Mouse (Mus musculus) ES-Bruce4 (cell line): ENCODE data around the gene Tctex1d4. TPM values are rescaled to one million over a fixed set of nuclear protein-coding genes. Genes with fewer than 3 reads are reported as not detected.
A peak's percentile ranks its signal among the peaks of the same experiment; 100 is the strongest.

Source experiments
- H3K27ac ChIP-seq: 2 replicates; pipeline ENCODE4 v1.5.1; 2012; ENCODE audit warnings: low read length, inconsistent platforms; ENCODE audit not compliant: insufficient read depth
- H3K27me3 ChIP-seq: 2 replicates; pipeline ENCODE4 v1.6.1; 2012; ENCODE audit warnings: mild to moderate bottlenecking, low read length, inconsistent platforms; ENCODE audit not compliant: control insufficient read depth, poor library complexity, insufficient read depth, severe bottlenecking
- H3K36me3 ChIP-seq: 2 replicates; pipeline ENCODE4 v1.6.1; 2012; ENCODE audit warnings: inconsistent platforms, mild to moderate bottlenecking, low read length, moderate library complexity; ENCODE audit not compliant: control insufficient read depth, poor library complexity, insufficient read depth, severe bottlenecking
- H3K4me1 ChIP-seq: one replicate; pipeline ENCODE4 v1.8.1; 2011; ENCODE audit warnings: low read length; ENCODE audit not compliant: control insufficient read depth, insufficient read depth
- H3K4me3 ChIP-seq: 2 replicates; pipeline ENCODE4 v1.5.1; 2011; ENCODE audit warnings: low read depth, mild to moderate bottlenecking, low read length
- H3K9ac ChIP-seq: 2 replicates; pipeline ENCODE4 v1.6.1; 2012; ENCODE audit warnings: low read depth, mild to moderate bottlenecking, inconsistent platforms; ENCODE audit not compliant: poor library complexity, severe bottlenecking
- H3K9me3 ChIP-seq: replicated peaks from 2 replicates; pipeline ENCODE4 v1.6.1; 2012; ENCODE audit warnings: mild to moderate bottlenecking, low read length, inconsistent platforms; ENCODE audit not compliant: control insufficient read depth, poor library complexity, insufficient read depth, severe bottlenecking
- CTCF ChIP-seq: IDR thresholded peaks from one replicate; pipeline ENCODE4 v1.8.1; 2011; ENCODE audit warnings: low read depth, low read length
- EP300 ChIP-seq: IDR thresholded peaks from 2 replicates; pipeline ENCODE4 v1.6.1; 2011; ENCODE audit warnings: low read depth, low read length; ENCODE audit not compliant: insufficient read depth
- POLR2A ChIP-seq: IDR thresholded peaks from one replicate; pipeline ENCODE4 v1.8.1; 2011; ENCODE audit warnings: low read length; ENCODE audit not compliant: insufficient read depth
- polyA plus RNA-seq: library from polyadenylated mRNA; stranded (reverse); fragments of >200 nt; gene quantifications from 2 replicates; pipeline ENCODE4 v1.2.4, GENCODE M21; 2011; ENCODE audit warnings: low read depth; ENCODE audit not compliant: missing spikeins, insufficient read depth, insufficient read length

Tctex1d4 gene
- polyA plus RNA-seq, 1 experiment, result not detected

GRCm38 (mm10) chr4:117125910-117126674 is 502 bp upstream of the Tctex1d4 start:
- Histone ChIP-seq H3K27me3 (no peaks in the 10 kb centered on the region), H3K27ac (peak overlapping the region; percentile 95), H3K9ac (peak overlapping the region; percentile 93), H3K4me1 (peaks cover 10% of the 10 kb centered on the region), H3K36me3 (no peaks in the 10 kb centered on the region; the same call in 1 of the 2 replicates), H3K4me3 (no peak overlapping the region), H3K9me3 (no peaks in the 10 kb centered on the region)
- no peak for TF ChIP-seq POLR2A
- TF ChIP-seq EP300, result peak; percentile 90
- TF ChIP-seq CTCF, result no peak

GRCm38 (mm10) chr4:117127991-117128686 is 1.5 kb downstream of the Tctex1d4 start:
- Histone ChIP-seq H3K4me3 (peak overlapping the region; percentile 11), H3K27ac (peak overlapping the region; percentile 8; the same call in 1 of the 2 replicates), H3K9me3 (no peaks in the 10 kb centered on the region), H3K36me3 (no peaks in the 10 kb centered on the region; the same call in 1 of the 2 replicates), H3K9ac (peak overlapping the region; percentile 55), H3K4me1 (peaks cover 8% of the 10 kb centered on the region), H3K27me3 (no peaks in the 10 kb centered on the region)
- no peak for TF ChIP-seq POLR2A
- no peak for TF ChIP-seq CTCF
- no peak for TF ChIP-seq EP300

GRCm38 (mm10) chr4:117130790-117131189 is 4.2 kb downstream of the Tctex1d4 start:
- H3K4me1 ChIP-seq, result peaks cover 9% of the 10 kb centered on the region
- TF ChIP-seq EP300, result 0 out of 2 replicates have a peak, but pooled peaks have one; percentile 29
- no peak for TF ChIP-seq CTCF
- no peak for TF ChIP-seq POLR2A
- no peak overlapping the region for H3K4me3 ChIP-seq
- H3K27ac ChIP-seq, result no peak overlapping the region
- no peaks in the 10 kb centered on the region for H3K27me3 ChIP-seq
- H3K9ac ChIP-seq, result no peak overlapping the region
- no peaks in the 10 kb centered on the region for H3K9me3 ChIP-seq
- H3K36me3 ChIP-seq, result no peaks in the 10 kb centered on the region; the same call in 1 of the 2 replicates

GRCm38 (mm10) chr4:117131198-117131597 is 4.6 kb downstream of the Tctex1d4 start:
- no peak overlapping the region for H3K27ac ChIP-seq
- TF ChIP-seq CTCF, result no peak
- TF ChIP-seq EP300, result no peak
- no peak for TF ChIP-seq POLR2A
- H3K9me3 ChIP-seq, result no peaks in the 10 kb centered on the region
- no peak overlapping the region for H3K4me3 ChIP-seq
- H3K27me3 ChIP-seq, result no peaks in the 10 kb centered on the region
- H3K9ac ChIP-seq, result no peak overlapping the region
- peaks cover 10% of the 10 kb centered on the region for H3K4me1 ChIP-seq
- H3K36me3 ChIP-seq, result no peaks in the 10 kb centered on the region; the same call in 1 of the 2 replicates

GRCm38 (mm10) chr4:117131890-117132793 is 5.5 kb downstream of the Tctex1d4 start:
- H3K4me3 ChIP-seq, result peak overlapping the region; percentile 87
- H3K4me1 ChIP-seq, result peaks cover 11% of the 10 kb centered on the region
- H3K36me3 ChIP-seq, result no peaks in the 10 kb centered on the region; the same call in 1 of the 2 replicates
- no peak overlapping the region for H3K27ac ChIP-seq
- H3K9me3 ChIP-seq, result no peaks in the 10 kb centered on the region
- no peaks in the 10 kb centered on the region for H3K27me3 ChIP-seq
- peak overlapping the region; percentile 91 for H3K9ac ChIP-seq
- TF ChIP-seq CTCF (no peak), EP300 (peak; percentile 98)
